Mouse (Mus musculus) E14TG2a.4 (cell line): ENCODE data around the gene Slc39a5.

Experiments
- CTCF ChIP-seq: conservative IDR thresholded peaks from 2 replicates; pipeline ENCODE4 v1.5.1; 2014; ENCODE audit warnings: low read length
- NANOG ChIP-seq: IDR thresholded peaks from 2 replicates; pipeline ENCODE4 v1.6.1; 2014; ENCODE audit warnings: borderline replicate concordance, low read length, mixed read lengths

DNA sequence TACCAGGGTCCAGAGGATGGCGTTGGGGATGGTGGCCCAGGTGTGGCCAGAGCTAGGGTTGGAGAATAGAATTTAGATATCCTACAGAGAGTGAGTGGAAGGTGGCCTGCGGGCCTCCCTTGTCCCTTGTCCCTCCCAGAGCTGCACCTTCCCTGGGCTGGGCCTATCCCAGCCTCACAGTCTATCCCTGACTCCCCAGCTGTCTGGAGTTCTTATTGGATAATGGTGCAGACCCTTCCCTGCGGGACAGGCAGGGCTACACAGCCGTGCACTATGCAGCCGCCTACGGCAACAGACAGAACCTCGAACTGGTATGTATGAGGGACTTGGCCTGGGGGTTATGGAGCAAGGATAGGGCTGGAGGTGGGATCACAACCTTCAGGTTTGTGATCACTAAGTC, 15.1 kb downstream of the Slc39a5 start:
- no peak for TF ChIP-seq CTCF
- TF ChIP-seq NANOG, result no peak
